Mouse (Mus musculus): ENCODE results near the gene Vps26a.

Vps26a gene

GRCm38 (mm10) chr10:62486618-62487415 is at the start of gene Vps26a:
Gene Vps26a, minus strand, starts transcription at chr10:62486805.
- DNase-seq: peak; percentile 100

GRCm38 (mm10) chr10:62534509-62534908 is 47.9 kb upstream of the Vps26a start:
- DNase-seq: no peak

GRCm38 (mm10) chr10:62532832-62533231 is 46.2 kb upstream of the Vps26a start:
- no peak for DNase-seq

- no peak for DNase-seq
Observed at GRCm38 (mm10) chr10:62530183-62530582, 43.6 kb upstream of the Vps26a start.

GRCm38 (mm10) chr10:62527351-62527750 is 40.7 kb upstream of the Vps26a start, which contains the start of gene Srgn:
Gene Srgn, minus strand, starts transcription at chr10:62527451.
- no peak for DNase-seq

- no peak for DNase-seq
Observed at GRCm38 (mm10) chr10:62522346-62522950, 35.8 kb upstream of the Vps26a start.

- no peak for DNase-seq
Observed at GRCm38 (mm10) chr10:62521763-62522162, 35.2 kb upstream of the Vps26a start.

GRCm38 (mm10) chr10:62520911-62521310 is 34.3 kb upstream of the Vps26a start:
- no peak for DNase-seq

GRCm38 (mm10) chr10:62517511-62517910 is 30.9 kb upstream of the Vps26a start:
- no peak for DNase-seq

- DNase-seq: peak; percentile 47 to 49
Observed at GRCm38 (mm10) chr10:62512855-62513254, 26.2 kb upstream of the Vps26a start.

GRCm38 (mm10) chr10:62511528-62511927 is 24.9 kb upstream of the Vps26a start:
- no peak for DNase-seq

- no peak for DNase-seq
Observed at GRCm38 (mm10) chr10:62509032-62509656, 22.5 kb upstream of the Vps26a start.

GRCm38 (mm10) chr10:62508459-62508858 is 21.9 kb upstream of the Vps26a start:
- peak; percentile 44 for DNase-seq

- DNase-seq: peak; percentile 83 to 87
Observed at GRCm38 (mm10) chr10:62507591-62508308, 21.1 kb upstream of the Vps26a start.

GRCm38 (mm10) chr10:62507071-62507470 is 20.5 kb upstream of the Vps26a start:
- DNase-seq: no peak

GRCm38 (mm10) chr10:62506019-62506556 is 19.5 kb upstream of the Vps26a start:
- DNase-seq: peak; percentile 69 to 71

GRCm38 (mm10) chr10:62505224-62505983 is 18.8 kb upstream of the Vps26a start:
- DNase-seq: no peak

- DNase-seq: peak in 1 of 2 experiments; percentile 31
Observed at GRCm38 (mm10) chr10:62503836-62504628, 17.4 kb upstream of the Vps26a start.

GRCm38 (mm10) chr10:62503353-62503752 is 16.7 kb upstream of the Vps26a start:
- peak; percentile 49 to 55 for DNase-seq

GRCm38 (mm10) chr10:62501951-62502350 is 15.3 kb upstream of the Vps26a start:
- DNase-seq: no peak
